Mouse (Mus musculus) neutrophil, adult 5-6 weeks (primary cell): ENCODE results near the gene Slc22a5. TPM values are rescaled to one million over a fixed set of nuclear protein-coding genes. Genes with fewer than 3 reads are reported as not detected.

Source experiments
- ATAC-seq: fragments of 151-379, 151-347 bp; 2 replicates; pipeline ENCODE4 v1.8.0; 2017; ENCODE audit warnings: mild to moderate bottlenecking, moderate TSS enrichment; ENCODE audit not compliant: insufficient number of reproducible peaks, poor library complexity, low FRiP score, severe bottlenecking; ENCODE audit errors: extremely low read depth
- total RNA-seq: library from RNA; stranded (forward); fragments of 200-1000 nt; gene quantifications from 2 replicates; pipeline ENCODE4 v1.2.3, GENCODE M21; 2017

The Slc22a5 gene
- total RNA-seq, 1 experiment from 2014 or later, result 10.0 TPM

DNA sequence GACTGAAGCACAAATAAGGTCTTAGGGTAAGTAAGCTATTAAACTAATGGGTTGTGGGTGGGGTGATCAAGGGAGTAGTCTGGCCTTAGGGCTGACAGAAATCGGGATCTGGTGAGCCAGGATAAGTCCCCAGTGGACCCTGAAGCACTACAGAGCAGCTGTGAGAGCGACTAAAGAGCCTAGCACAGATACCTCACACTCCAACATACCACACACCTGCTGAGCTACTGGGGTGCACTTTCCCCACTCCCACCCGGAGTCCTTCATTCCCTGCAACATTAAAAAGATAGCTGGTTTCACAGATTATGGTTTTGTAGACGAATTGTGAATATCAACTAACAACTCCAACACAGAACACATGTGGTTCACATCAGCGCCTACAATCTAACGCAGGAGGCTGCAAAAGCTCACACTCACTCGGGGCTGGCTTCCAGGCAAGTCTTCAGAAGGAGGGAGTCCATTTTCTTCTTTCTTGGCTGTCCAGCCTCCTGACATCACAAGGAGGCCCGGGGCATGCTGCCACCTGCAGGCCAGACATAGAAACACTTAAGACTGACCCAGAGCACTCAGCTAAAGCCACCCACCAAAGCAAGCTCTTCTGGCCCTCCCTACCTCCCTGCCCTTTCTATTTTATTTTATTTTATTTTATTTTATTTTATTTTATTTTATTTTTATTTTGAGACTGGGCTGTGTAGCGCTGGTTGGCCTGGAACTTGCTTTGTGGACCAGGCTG lies 41.7 kb downstream of the Slc22a5 start:
- peak; percentile 81 for ATAC-seq

DNA sequence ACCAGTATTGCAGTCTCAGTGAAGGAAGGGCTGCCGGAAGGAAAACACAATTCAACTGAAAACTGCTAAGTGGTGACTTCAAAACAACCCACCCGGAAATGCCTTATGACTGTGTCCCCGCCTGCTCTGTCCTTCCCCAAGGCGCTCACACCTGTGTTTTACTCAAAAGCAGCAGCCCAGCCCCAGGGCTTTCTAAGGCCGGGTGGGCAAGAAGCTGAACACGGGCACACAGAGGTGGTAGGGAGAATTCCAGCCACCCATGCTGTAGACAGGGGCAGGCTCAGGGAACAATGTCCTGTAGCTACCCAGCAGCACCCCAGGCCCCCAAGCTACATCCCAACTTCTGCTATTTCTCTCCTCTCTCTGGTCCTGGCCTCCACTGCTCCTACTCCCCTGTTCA lies 45.8 kb downstream of the Slc22a5 start:
- peak; percentile 39; the same call in 1 of the 2 replicates for ATAC-seq

DNA sequence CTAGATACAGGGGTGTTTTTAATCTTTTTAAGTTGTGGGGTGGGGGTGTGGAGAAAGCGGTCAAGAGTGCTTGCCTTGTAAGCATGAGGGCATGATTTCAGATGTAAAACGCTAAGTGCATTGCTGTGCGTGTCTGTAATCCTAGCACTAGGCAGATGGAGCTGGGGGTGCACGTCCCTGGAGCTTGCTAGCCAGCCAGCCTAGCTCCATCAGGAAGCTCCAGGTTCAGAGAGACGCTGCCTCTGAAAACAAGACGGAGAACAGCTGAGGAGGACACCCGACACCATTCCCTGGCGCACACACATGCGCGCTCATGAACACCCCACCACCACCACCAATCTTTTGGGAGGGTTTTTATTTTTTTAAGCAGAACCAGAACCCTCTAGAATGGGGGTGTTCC lies 48.4 kb downstream of the Slc22a5 start:
- no peak for ATAC-seq

DNA sequence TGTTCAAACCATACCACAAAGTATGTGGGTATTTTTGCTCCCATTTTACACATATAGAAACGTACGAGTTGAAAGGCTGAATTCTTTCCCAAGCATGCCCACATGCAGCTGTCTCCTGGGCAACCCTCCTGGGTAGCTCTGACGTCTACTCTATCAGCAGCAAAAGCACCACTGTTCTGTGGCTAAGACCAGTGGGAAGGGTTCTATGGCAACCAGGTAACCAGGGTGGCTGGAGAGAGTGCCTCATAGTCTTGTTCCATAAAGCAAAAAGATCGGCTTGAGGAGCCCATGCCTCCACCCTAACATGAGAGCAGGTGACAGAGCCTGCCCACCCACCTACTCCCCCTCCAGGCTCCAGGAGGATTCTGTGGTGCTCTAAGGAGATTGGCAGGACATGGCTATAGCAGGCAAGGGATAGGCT lies 49.3 kb downstream of the Slc22a5 start:
- no peak for ATAC-seq

DNA sequence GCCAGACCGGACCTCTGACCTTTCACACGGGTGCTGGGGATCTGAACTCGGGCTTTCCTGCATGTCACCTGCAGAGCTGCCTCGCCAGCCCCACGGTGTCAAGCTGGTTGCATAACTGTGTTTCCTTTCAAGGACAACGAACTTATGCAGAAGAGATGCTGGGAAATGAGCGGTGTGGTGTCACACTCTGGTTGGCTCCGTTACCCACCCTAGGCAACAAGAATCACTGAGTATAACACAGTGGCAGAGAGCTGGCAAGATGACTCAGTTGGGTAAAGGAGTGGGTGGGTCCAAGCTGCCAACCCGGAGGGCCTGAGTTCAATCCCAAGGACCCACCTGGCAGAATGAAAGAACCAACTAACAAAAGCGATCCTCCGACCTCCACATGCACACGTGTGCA lies 49.9 kb downstream of the Slc22a5 start:
- ATAC-seq, result no peak

DNA sequence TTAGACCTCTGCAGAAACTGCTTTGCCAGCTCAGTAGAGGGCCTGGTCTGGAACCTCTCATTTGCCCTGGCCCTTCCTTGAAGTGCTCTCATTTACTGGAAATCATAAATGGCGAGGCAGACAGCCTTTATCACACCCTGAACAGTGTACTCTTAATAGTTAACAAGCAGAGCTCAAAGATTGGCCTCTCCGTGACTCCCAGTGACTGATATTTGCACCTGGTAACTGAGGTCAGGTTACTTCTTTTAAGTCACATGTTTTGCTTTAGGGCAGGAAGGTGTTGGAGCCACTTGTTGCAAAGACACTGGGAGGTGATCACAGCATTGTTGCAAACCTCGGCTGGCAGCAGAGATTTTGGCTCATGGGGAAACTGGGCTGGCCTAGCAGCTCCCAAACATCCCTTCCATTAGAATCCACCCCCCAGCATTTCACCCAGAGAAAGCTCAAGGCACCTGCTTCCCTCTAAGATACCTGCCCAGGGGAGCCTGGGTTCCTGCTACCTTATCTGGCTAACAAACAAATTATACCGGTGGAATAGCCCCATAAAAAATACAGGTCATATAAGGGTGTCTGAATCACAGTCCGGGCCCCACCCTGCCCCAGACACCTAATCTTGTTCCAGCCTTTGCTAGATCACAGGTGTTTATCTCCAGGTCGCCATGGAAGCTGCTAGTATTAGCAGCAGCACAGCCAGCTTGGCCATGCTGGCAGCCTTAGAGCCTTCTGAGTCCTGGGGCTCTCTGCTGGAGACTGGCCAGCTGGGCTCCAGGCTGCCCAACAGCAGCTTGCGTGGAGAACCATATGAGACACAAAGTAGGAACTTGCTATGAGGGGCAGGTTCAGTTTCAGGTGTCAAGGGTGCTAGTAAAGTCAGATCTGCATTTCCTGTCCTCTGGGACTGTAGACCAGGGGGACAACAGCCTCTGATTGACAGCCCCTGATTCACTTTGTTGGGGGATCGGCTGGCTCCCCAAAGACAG lies 51.5 kb downstream of the Slc22a5 start:
- no peak for ATAC-seq

DNA sequence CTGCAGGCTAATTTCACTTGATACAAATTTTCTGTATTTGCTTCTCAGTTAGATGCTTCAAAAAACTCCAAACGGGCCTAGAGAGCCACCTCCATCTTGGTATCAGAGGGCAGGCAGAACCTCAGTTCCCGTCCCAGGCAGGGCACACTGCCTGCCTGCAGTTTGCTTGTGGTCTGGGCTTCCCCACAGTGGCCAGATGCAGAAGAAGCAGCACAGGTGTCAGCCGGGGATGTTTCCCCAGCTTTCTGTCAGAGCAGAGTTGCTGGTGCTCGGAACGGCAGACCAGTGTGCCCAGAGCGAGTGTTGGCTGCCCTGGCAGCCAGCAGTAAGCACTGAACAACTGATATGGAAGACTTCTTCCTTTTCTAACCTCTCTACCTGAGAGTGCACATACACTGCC lies 52.3 kb downstream of the Slc22a5 start:
- ATAC-seq, result peak; percentile 65

DNA sequence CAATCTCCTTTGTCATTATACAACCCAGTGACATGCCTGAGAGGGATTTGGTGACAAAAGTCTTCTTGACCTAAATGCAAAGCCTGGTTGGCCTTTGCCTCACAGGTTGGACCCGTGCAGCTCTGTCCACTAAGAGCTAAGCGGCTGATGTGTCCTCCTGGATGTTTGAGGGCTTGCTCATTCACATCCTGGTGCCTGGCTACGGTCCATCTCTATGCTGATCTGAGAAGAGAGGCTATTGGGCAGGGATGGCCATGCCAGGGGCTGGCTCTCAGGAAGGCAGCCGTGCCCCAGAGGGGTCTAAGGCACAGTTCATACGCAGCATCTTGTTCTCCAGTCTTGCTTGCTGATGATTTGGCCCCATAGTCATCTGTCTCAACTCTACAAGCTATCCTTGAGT lies 53.7 kb downstream of the Slc22a5 start:
- ATAC-seq, result no peak

DNA sequence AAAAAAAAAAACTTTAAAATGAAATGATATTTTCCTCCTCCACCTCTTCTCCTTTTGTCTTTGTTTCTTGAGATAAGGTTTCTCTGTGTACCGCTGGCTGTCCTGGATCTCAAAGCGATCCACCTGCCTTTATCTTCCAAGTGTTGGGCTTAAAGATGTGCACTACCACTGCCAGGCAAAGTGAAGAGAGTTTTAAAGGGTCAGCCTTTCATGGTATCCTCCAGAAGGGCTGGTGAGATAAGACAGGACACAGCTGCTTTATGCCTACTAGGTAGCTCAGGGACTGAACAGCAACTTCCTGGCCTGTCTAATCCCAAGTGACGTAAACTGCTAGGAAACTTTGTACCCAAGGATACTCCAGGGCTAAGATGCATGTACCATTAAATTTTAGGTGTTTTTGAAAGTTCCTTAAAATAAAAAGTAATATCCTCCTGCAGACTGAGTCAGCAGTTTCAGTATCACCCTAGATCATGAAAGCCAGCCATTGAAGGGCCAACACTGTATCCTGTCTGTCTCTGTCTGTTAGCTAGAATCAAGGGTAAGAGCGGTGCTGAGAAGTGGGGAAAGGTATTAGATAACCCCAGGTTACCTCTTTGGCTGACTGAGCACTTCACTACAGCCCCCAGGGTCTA lies 56.0 kb downstream of the Slc22a5 start:
- ATAC-seq, result no peak

DNA sequence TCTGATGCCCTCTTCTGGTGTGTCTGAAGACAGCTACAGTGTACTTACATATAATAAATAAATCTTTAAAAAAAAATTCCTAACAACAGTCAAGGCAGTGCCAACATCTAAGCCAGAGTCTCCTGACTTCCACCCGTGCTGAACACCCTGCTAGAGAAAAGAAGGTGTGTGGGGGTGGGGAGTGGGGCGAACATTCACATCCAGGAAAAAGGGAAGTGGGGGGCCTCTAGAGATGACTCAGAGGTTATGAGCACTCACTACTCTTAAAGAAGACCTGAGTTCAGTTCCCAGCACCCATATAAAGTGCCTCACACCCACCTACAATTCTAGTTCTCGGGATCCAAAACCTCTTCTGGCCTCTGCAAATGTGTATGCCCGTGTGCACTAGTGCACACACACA lies 66.1 kb downstream of the Slc22a5 start:
- no peak for ATAC-seq

DNA sequence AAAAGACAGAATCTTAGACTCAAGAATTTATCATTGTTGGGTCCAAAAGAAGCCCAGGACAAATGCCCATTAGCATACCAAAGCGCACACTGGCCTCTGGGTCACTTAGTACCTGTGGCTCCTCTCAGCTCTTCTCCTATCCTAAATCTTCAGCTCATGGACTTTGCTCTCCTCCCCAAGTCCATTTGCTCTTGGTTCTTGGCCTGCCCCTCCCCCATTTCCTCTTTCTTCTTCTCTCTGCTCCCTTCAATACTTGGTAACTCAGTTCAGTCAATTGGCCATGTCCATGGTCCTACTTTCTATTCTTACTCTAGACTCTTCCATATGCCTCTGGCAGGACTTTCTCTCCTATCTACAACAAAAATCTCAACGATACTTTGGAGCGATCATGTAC lies 69.5 kb downstream of the Slc22a5 start:
- no peak for ATAC-seq

DNA sequence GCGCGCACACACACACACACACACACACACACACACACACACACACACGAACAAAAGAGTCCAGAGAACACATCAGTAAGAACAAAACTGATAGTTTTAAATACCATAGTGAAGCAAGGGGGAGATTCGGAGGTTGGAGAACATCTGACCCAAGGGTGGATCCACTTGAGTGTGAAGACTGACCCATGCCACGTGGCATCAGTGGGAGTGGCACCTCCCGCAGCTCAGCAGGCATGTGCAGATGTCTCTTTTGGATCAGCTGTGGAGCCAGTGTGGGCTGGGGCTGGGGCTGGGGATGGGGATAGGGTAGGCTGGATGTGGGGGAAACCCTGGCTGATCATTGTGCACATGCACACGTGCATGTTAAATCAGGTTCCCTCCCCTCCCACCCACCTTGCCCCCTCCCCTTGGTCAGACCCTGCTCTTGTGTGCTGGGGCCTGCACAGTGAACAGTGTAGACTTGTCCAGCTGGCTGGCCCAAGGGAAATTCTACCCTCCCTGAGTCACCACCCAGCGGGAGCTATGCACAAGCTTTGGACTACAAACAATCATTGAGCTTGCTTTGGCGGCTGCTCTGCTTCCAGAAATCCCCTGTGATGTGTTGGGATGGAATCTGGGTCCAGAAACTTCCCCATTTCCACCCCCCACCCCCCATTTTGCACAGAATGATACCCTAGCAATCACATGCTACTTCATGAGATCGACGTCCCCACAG lies 70.1 kb downstream of the Slc22a5 start:
- no peak for ATAC-seq

DNA sequence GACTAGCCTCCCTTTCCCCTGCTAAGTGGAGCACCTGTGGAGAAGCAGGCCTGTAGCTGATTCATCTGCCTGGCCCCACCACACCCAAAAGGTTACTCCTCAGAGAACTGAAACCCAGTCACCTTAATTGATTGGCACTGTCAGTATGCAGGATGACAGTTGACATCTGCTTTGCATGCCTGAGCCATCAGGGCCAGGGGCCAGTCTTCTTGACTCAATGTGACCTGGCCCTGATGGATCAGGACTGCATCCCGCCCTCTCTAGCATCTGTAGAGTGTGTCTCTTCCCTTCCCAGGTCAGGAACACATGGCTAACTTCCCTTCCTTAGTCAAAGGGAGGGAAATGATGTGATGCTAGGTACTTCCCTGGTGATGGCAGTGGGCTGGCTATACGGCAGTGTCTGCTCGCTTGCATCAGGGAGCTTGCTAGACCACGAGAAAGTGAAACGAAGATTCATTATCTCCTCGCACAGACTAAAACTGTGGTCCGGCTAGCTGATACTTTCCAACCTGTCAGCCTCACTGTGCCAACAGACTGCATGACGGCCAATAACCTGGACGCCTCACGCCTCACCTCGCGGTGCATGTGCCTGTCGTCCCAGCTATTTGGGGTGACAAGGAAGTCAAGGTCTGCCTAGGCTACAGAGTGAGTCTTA lies 70.8 kb downstream of the Slc22a5 start:
- no peak; the same call in 1 of the 2 replicates for ATAC-seq

DNA sequence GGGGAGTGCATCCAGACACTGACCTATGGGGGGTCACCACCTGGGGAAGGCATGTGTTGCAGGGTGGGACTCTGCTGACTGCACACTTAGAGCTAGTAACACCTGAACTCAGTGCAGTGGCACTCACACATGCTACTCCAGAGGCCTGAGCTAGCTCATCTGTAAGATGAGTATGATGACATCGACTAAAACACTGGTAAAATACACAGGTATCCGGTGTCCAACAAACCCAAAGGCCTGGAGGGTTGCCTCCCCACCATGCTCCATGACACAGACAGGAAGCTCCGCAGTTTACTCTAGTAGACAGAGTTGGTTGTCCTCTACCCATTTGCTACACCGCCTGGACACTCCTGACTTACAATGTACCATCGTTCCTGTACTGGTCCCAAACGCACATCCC lies 71.9 kb downstream of the Slc22a5 start:
- no peak for ATAC-seq

DNA sequence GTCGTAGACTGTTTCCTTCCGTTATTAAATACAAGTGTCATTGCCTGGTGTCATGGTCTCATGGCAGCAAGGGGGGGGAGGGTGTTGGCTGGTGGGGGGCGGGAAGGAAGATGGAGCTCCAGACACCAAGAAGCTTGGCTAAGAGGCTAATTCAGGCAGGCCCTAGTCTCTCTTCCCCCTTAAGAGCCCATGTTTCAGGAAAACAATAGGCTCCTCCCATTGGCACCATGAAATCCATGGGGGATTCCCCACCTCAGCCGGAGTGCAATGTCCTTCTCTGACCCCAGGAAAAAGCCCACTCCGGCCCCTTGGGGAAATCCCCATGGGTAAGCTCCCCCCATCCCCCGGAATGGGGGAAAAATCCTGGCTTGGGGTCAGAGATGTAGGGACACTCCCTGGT lies 72.7 kb downstream of the Slc22a5 start:
- ATAC-seq, result no peak

DNA sequence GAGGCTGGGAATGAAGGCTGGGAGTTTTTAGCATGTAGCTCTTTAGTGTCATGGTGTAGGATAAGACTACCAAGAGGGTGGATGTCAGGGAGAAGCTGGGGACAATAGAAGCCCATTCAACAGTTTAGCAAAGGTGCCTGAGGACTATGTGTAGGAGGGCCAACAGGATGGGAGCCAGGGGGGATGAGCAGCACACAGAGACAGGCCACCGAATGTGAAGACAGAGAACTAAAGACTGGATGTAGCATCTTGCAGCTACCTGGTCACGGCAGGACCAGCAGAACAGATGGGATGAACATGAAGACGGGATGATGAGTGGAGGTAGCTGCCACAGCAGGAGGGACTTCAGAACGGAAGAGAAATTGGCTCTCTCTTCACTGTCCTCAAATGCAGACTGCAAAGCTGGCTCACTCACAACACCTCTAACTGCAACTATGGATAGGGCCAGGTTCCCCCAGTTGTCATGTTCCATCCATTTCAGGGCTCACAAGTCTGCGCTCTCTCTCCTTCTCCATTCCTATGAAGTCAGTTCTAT lies 74.6 kb downstream of the Slc22a5 start:
- ATAC-seq, result no peak

DNA sequence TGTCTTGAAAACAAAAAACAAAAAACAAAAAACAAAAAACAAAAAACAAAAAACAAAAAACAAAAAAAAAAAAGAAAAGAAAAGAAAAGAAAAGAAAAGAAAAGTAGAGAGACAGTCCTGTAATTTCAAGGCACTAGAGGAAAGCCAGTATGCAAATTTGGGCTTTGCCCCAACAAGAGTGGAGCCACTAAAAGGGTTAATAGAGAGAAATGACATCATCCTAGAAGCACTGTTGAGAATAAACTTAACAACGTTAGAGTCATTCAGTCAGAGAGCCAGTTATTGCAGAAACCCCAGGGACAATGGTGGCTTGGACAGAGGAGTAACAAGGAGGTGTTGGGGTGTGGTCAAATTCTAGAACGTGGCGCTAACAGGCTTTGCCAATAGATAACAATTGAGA lies 76.7 kb downstream of the Slc22a5 start:
- no peak for ATAC-seq
